Mouse (Mus musculus) liver, embryonic 14.5 days (tissue): ENCODE measurements around the gene Slc17a8.

Source experiments
- CTCF ChIP-seq: IDR thresholded peaks from 2 replicates; pipeline ENCODE4 v1.5.1; 2016; ENCODE audit warnings: antibody characterized with exemption, low read depth, control low read depth
- EP300 ChIP-seq: IDR thresholded peaks from 2 replicates; pipeline ENCODE4 v1.6.1; 2016; ENCODE audit warnings: antibody characterized with exemption, low read depth

- no peak for TF ChIP-seq CTCF
- TF ChIP-seq EP300 = no peak
Measured at GRCm38 (mm10) chr10:89531976-89532375, 89.1 kb downstream of the Slc17a8 start.
